Mouse (Mus musculus) hindbrain, embryonic 16.5 days (tissue): ENCODE measurements around the gene H1fx. TPM values are rescaled to one million over a fixed set of nuclear protein-coding genes. Genes with fewer than 3 reads are reported as not detected.
"Not testable (repeated sequence)": the region's sequence is repeated elsewhere in the genome, so short reads cannot be mapped to it uniquely, and the experiment has no call there.

ENCODE experiments used
- ATAC-seq: fragments of 200-750 bp; cut with Nextera tagmentation; 2 replicates; pipeline ENCODE4 v1.8.0; 2017; ENCODE audit warnings: moderate TSS enrichment, moderate library complexity
- H3K27ac ChIP-seq: fragments of 300-500 bp; sonication (generic); 2 replicates; pipeline ENCODE4 v1.5.1; 2014; ENCODE audit warnings: low read depth, mild to moderate bottlenecking, control low read depth, low read length, moderate library complexity
- H3K27me3 ChIP-seq: fragments of 300-500 bp; sonication (generic); replicated peaks from 2 replicates; pipeline ENCODE4 v1.6.1; 2014; ENCODE audit warnings: low read length; ENCODE audit not compliant: control insufficient read depth, insufficient read depth
- H3K36me3 ChIP-seq: fragments of 300-500 bp; sonication (generic); 2 replicates; pipeline ENCODE4 v1.6.1; 2014; ENCODE audit warnings: mild to moderate bottlenecking, low read length, moderate library complexity, mixed read lengths; ENCODE audit not compliant: control insufficient read depth, insufficient read depth
- H3K4me1 ChIP-seq: fragments of 300-500 bp; sonication (generic); 2 replicates; pipeline ENCODE4 v1.6.1; 2014; ENCODE audit warnings: low read depth, low read length; ENCODE audit not compliant: control insufficient read depth, insufficient read depth
- H3K4me2 ChIP-seq: fragments of 300-500 bp; sonication (generic); 2 replicates; pipeline ENCODE4 v1.6.1; 2014; ENCODE audit warnings: mild to moderate bottlenecking, low read length, control low read depth, moderate library complexity
- H3K4me3 ChIP-seq: fragments of 300-500 bp; sonication (generic); 2 replicates; pipeline ENCODE4 v1.5.1; 2014; ENCODE audit warnings: mild to moderate bottlenecking, low read length, control low read depth, moderate library complexity
- H3K9ac ChIP-seq: fragments of 300-500 bp; sonication (generic); 2 replicates; pipeline ENCODE4 v1.6.1; 2014; ENCODE audit warnings: low read depth, mild to moderate bottlenecking, control low read depth, low read length, moderate library complexity
- H3K9me3 ChIP-seq: fragments of 300-500 bp; sonication (generic); 2 replicates; pipeline ENCODE4 v1.6.1; 2014; ENCODE audit warnings: mild to moderate bottlenecking, low read length, moderate library complexity; ENCODE audit not compliant: control insufficient read depth
- WGBS: fragments of 180-500 bp; shearing (Covaris S2); extraction: QIAGEN DNeasy Blood & Tissue Kit; methylation state at CpG from one replicate; pipeline ENCODE4 v1.1.7; 2014; 5-methylcytosine and 5-hydroxymethylcytosine counted together
- polyA plus RNA-seq: library from polyadenylated mRNA; unstranded; fragments of >200 nt; fragmentation: Nextera tagmentation; extraction: Ambion mirVana; gene quantifications from 2 replicates; pipeline ENCODE4 v1.2.1, GENCODE M21; 2015

The H1fx gene
- polyA plus RNA-seq, 1 experiment from 2014 or later: 8.1 TPM

- ATAC-seq: not testable (repeated sequence)
- WGBS: 78% methylated on average over 1 of the region's 1 CpGs
Measured at GRCm38 (mm10) chr6:88011106-88011505, 29.7 kb upstream of the H1fx start.

GRCm38 (mm10) chr6:88009209-88009608 is 27.8 kb upstream of the H1fx start:
- H3K9ac ChIP-seq: no peak overlapping the region
- WGBS: 92% methylated on average over 4 of the region's 4 CpGs
- H3K4me1 ChIP-seq: no peaks in the 10 kb centered on the region
- ATAC-seq: no peak
- no peaks in the 10 kb centered on the region for H3K9me3 ChIP-seq
- no peak overlapping the region for H3K27ac ChIP-seq
- peaks cover 22% of the 10 kb centered on the region for H3K36me3 ChIP-seq
- no peak overlapping the region for H3K4me3 ChIP-seq
- no peaks in the 10 kb centered on the region for H3K27me3 ChIP-seq
- no peak overlapping the region for H3K4me2 ChIP-seq

More at GRCm38 (mm10) chr6:88011106-88011505, 29.7 kb upstream of the H1fx start:
- H3K27me3 ChIP-seq, H3K4me2 ChIP-seq, H3K9me3 ChIP-seq, H3K27ac ChIP-seq, H3K9ac ChIP-seq, H3K4me1 ChIP-seq, H3K4me3 ChIP-seq: not testable (repeated sequence)
- H3K36me3 ChIP-seq: peaks cover 19% of the 10 kb centered on the region

GRCm38 (mm10) chr6:88004773-88005172 is 23.3 kb upstream of the H1fx start:
- 84% methylated on average over 12 of the region's 14 CpGs for WGBS
- H3K36me3 ChIP-seq: peaks cover 42% of the 10 kb centered on the region
- H3K4me2 ChIP-seq, H3K4me3 ChIP-seq, ATAC-seq, H3K27me3 ChIP-seq, H3K9ac ChIP-seq, H3K4me1 ChIP-seq, H3K27ac ChIP-seq, H3K9me3 ChIP-seq: not testable (repeated sequence)

- no peaks in the 10 kb centered on the region for H3K9me3 ChIP-seq
- H3K36me3 ChIP-seq: peaks cover 35% of the 10 kb centered on the region
- no peak overlapping the region for H3K27ac ChIP-seq
- 93% methylated on average over 4 of the region's 4 CpGs for WGBS
- no peak for ATAC-seq
- no peak overlapping the region for H3K4me2 ChIP-seq
- H3K27me3 ChIP-seq: no peaks in the 10 kb centered on the region
- no peaks in the 10 kb centered on the region for H3K4me1 ChIP-seq
- no peak overlapping the region for H3K9ac ChIP-seq
- no peak overlapping the region for H3K4me3 ChIP-seq
Measured at GRCm38 (mm10) chr6:88003439-88003838, 22.0 kb upstream of the H1fx start.

GRCm38 (mm10) chr6:87998358-87998757 is 16.9 kb upstream of the H1fx start:
- peaks cover 12% of the 10 kb centered on the region for H3K4me1 ChIP-seq
- H3K27ac ChIP-seq: no peak overlapping the region
- H3K36me3 ChIP-seq: peaks cover 24% of the 10 kb centered on the region
- no peak for ATAC-seq
- H3K4me2 ChIP-seq: no peak overlapping the region
- 92% methylated on average over 4 of the region's 4 CpGs for WGBS
- H3K4me3 ChIP-seq: no peak overlapping the region
- no peaks in the 10 kb centered on the region for H3K27me3 ChIP-seq
- no peaks in the 10 kb centered on the region for H3K9me3 ChIP-seq
- no peak overlapping the region for H3K9ac ChIP-seq

GRCm38 (mm10) chr6:87997706-87998265 is 16.3 kb upstream of the H1fx start:
- WGBS: 61% methylated on average over 7 of the region's 7 CpGs
- H3K36me3 ChIP-seq: peaks cover 19% of the 10 kb centered on the region
- H3K4me2 ChIP-seq: no peak overlapping the region
- peak; percentile 52 for ATAC-seq
- no peaks in the 10 kb centered on the region for H3K9me3 ChIP-seq
- no peak overlapping the region for H3K27ac ChIP-seq
- H3K4me1 ChIP-seq: peaks cover 12% of the 10 kb centered on the region
- no peak overlapping the region for H3K4me3 ChIP-seq
- H3K27me3 ChIP-seq: no peaks in the 10 kb centered on the region
- no peak overlapping the region for H3K9ac ChIP-seq

- no peak for ATAC-seq
- Histone ChIP-seq H3K27me3 (no peaks in the 10 kb centered on the region), H3K4me1 (peaks cover 16% of the 10 kb centered on the region), H3K36me3 (peaks cover 12% of the 10 kb centered on the region), H3K4me3 (no peak overlapping the region), H3K9me3 (no peaks in the 10 kb centered on the region), H3K4me2 (no peak overlapping the region), H3K27ac (no peak overlapping the region), H3K9ac (no peak overlapping the region)
- WGBS: 90% methylated on average over 9 of the region's 9 CpGs
Measured at GRCm38 (mm10) chr6:87996606-87997005, 15.2 kb upstream of the H1fx start.

- no peak overlapping the region for H3K9ac ChIP-seq
- H3K27me3 ChIP-seq: no peaks in the 10 kb centered on the region
- H3K27ac ChIP-seq: no peak overlapping the region
- H3K4me1 ChIP-seq: peaks cover 17% of the 10 kb centered on the region
- no peak for ATAC-seq
- no peak overlapping the region for H3K4me2 ChIP-seq
- no peak overlapping the region for H3K4me3 ChIP-seq
- H3K36me3 ChIP-seq: peaks cover 3% of the 10 kb centered on the region
- 85% methylated on average over 4 of the region's 4 CpGs for WGBS
- H3K9me3 ChIP-seq: no peaks in the 10 kb centered on the region
Measured at GRCm38 (mm10) chr6:87995519-87995918, 14.1 kb upstream of the H1fx start.

- peak; percentile 84 for ATAC-seq
- Histone ChIP-seq H3K36me3 (no peaks in the 10 kb centered on the region), H3K9me3 (no peaks in the 10 kb centered on the region), H3K4me2 (peak overlapping the region; percentile 42), H3K9ac (peak overlapping the region; percentile 49), H3K4me1 (peaks cover 17% of the 10 kb centered on the region), H3K27ac (peak overlapping the region; percentile 60), H3K27me3 (no peaks in the 10 kb centered on the region), H3K4me3 (peak overlapping the region; percentile 30)
- 9% methylated on average over 17 of the region's 18 CpGs for WGBS
Measured at GRCm38 (mm10) chr6:87993790-87994571, 12.5 kb upstream of the H1fx start.
